Mouse (Mus musculus) hindbrain, postnatal 0 days (tissue): ENCODE data around the gene Sppl2b. TPM values are rescaled to one million over a fixed set of nuclear protein-coding genes. Genes with fewer than 3 reads are reported as not detected.

Experiments
- ATAC-seq: fragments of 200-750 bp; cut with Nextera tagmentation; 2 replicates; pipeline ENCODE4 v1.8.0; 2017; ENCODE audit warnings: mild to moderate bottlenecking, moderate TSS enrichment, moderate library complexity
- DNase-seq: peaks from one replicate; pipeline ENCODE4 v3.0.0-alpha.2; 2015; ENCODE audit warnings: low spot score
- H3K27ac ChIP-seq: fragments of 300-500 bp; sonication (generic); 2 replicates; pipeline ENCODE4 v1.5.1; 2014; ENCODE audit warnings: mild to moderate bottlenecking
- H3K27me3 ChIP-seq: fragments of 300-500 bp; sonication (generic); 2 replicates; pipeline ENCODE4 v1.6.1; 2014; ENCODE audit warnings: low read length, mixed read lengths; ENCODE audit not compliant: insufficient read depth
- H3K36me3 ChIP-seq: fragments of 300-500 bp; sonication (generic); 2 replicates; pipeline ENCODE4 v1.6.1; 2014; ENCODE audit warnings: low read length, mixed read lengths; ENCODE audit not compliant: insufficient read depth
- H3K4me1 ChIP-seq: fragments of 300-500 bp; sonication (generic); 2 replicates; pipeline ENCODE4 v1.6.1; 2014; ENCODE audit warnings: antibody characterized with exemption, low read length, mixed read lengths; ENCODE audit not compliant: insufficient read depth
- H3K4me2 ChIP-seq: fragments of 300-500 bp; sonication (generic); 2 replicates; pipeline ENCODE4 v1.6.1; 2014; ENCODE audit warnings: low read depth, mild to moderate bottlenecking, low read length, moderate library complexity, mixed read lengths
- H3K4me3 ChIP-seq: fragments of 300-500 bp; sonication (generic); 2 replicates; pipeline ENCODE4 v1.5.1; 2014; ENCODE audit warnings: low read length
- H3K9ac ChIP-seq: fragments of 300-500 bp; sonication (generic); replicated peaks from 2 replicates; pipeline ENCODE4 v1.6.1; 2014; ENCODE audit warnings: mild to moderate bottlenecking, low read length, moderate library complexity, mixed read lengths
- H3K9me3 ChIP-seq: fragments of 300-500 bp; sonication (generic); 2 replicates; pipeline ENCODE4 v1.6.1; 2016; ENCODE audit warnings: low read length, mixed read lengths
- CTCF ChIP-seq: IDR thresholded peaks from 2 replicates; pipeline ENCODE4 v1.5.1; 2016; ENCODE audit warnings: antibody characterized with exemption, control low read depth, low read depth
- WGBS: fragments of 180-500 bp; shearing (Covaris S2); extraction: QIAGEN DNeasy Blood & Tissue Kit; methylation state at CpG from one replicate; pipeline ENCODE4 v1.1.7; 2014; 5-methylcytosine and 5-hydroxymethylcytosine counted together
- polyA plus RNA-seq: library from polyadenylated mRNA; unstranded; fragments of >200 nt; fragmentation: Nextera tagmentation; extraction: Ambion mirVana; gene quantifications from 2 replicates; pipeline ENCODE4 v1.2.1, GENCODE M21; 2015
- total RNA-seq: library from RNA; depleted of rRNA; stranded (reverse); fragments of >200 nt; gene quantifications from 2 replicates; pipeline ENCODE4 v1.2.3, GENCODE M21; 2014

Gene Sppl2b
- total and polyA plus RNA-seq, 2 experiments from 2014 or later, result 76.2 to 161 TPM

- peak within 1 kb of the TSS; percentile 81 for H3K4me2 ChIP-seq
- WGBS, result under 1% methylated on average over 72 of the region's 72 CpGs
- peak within 1 kb of the TSS; percentile 91 for H3K27ac ChIP-seq
- H3K36me3 ChIP-seq, result peaks cover 31% of the 10 kb centered on the region; the same call in 1 of the 2 replicates
- no peaks in the 10 kb centered on the region for H3K9me3 ChIP-seq
- H3K9ac ChIP-seq, result peak within 1 kb of the TSS; percentile 78
- no peak for TF ChIP-seq CTCF
- DNase-seq (peak; percentile 100), ATAC-seq (peak; percentile 96)
- H3K27me3 ChIP-seq, result no peaks in the 10 kb centered on the region
- peak within 1 kb of the TSS; percentile 84 for H3K4me3 ChIP-seq
- 0 out of 2 replicates have a peak, but pooled peaks cover 3% of the 10 kb centered on the region for H3K4me1 ChIP-seq
These were observed 45.5 kb downstream of the Sppl2b start, which contains the start of gene Timm13 for GRCm38 (mm10) chr10:80900318-80901247. Gene Timm13 (minus strand): TSS chr10:80900969.

- H3K4me3 ChIP-seq, result no peak overlapping the region
- DNase-seq (no peak), ATAC-seq (no peak)
- H3K27me3 ChIP-seq, result no peaks in the 10 kb centered on the region
- no peaks in the 10 kb centered on the region for H3K9me3 ChIP-seq
- 91% methylated on average over 19 of the region's 19 CpGs for WGBS
- peak overlapping the region; percentile 30; the same call in 1 of the 2 replicates for H3K9ac ChIP-seq
- H3K27ac ChIP-seq, result peak overlapping the region; percentile 91; the same call in 1 of the 2 replicates
- peak overlapping the region; percentile 81; the same call in 1 of the 2 replicates for H3K4me2 ChIP-seq
- H3K4me1 ChIP-seq, result 0 out of 2 replicates have a peak, but pooled peaks cover 3% of the 10 kb centered on the region
- no peak for TF ChIP-seq CTCF
- peaks cover 40% of the 10 kb centered on the region for H3K36me3 ChIP-seq
These were observed 46.6 kb downstream of the Sppl2b start for GRCm38 (mm10) chr10:80901409-80902272.

- Histone ChIP-seq H3K9ac (no peak overlapping the region), H3K27me3 (no peaks in the 10 kb centered on the region), H3K36me3 (peaks cover 40% of the 10 kb centered on the region), H3K27ac (no peak overlapping the region), H3K4me2 (no peak overlapping the region), H3K4me3 (no peak overlapping the region), H3K9me3 (no peaks in the 10 kb centered on the region), H3K4me1 (0 out of 2 replicates have a peak, but pooled peaks cover 3% of the 10 kb centered on the region)
- 93% methylated on average over 9 of the region's 9 CpGs for WGBS
- ATAC-seq (no peak), DNase-seq (no peak)
- no peak for TF ChIP-seq CTCF
These were observed 47.3 kb downstream of the Sppl2b start for GRCm38 (mm10) chr10:80902273-80902940.

- Histone ChIP-seq H3K4me1 (0 out of 2 replicates have a peak, but pooled peaks cover 3% of the 10 kb centered on the region), H3K27me3 (no peaks in the 10 kb centered on the region), H3K9me3 (no peaks in the 10 kb centered on the region), H3K9ac (no peak overlapping the region), H3K4me3 (no peak overlapping the region), H3K4me2 (no peak overlapping the region), H3K27ac (no peak overlapping the region), H3K36me3 (peaks cover 40% of the 10 kb centered on the region)
- ATAC-seq (no peak), DNase-seq (no peak)
- WGBS, result 90% methylated on average over 10 of the region's 10 CpGs
- TF ChIP-seq CTCF, result no peak
These were observed 48.2 kb downstream of the Sppl2b start for GRCm38 (mm10) chr10:80903282-80903681.

- H3K4me2 ChIP-seq, result no peak overlapping the region
- ATAC-seq (no peak), DNase-seq (no peak)
- no peak overlapping the region for H3K4me3 ChIP-seq
- no peaks in the 10 kb centered on the region for H3K4me1 ChIP-seq
- WGBS, result 83% methylated on average over 27 of the region's 28 CpGs
- H3K27ac ChIP-seq, result no peak overlapping the region
- no peaks in the 10 kb centered on the region for H3K27me3 ChIP-seq
- TF ChIP-seq CTCF, result no peak
- H3K9me3 ChIP-seq, result no peaks in the 10 kb centered on the region
- H3K36me3 ChIP-seq, result peaks cover 40% of the 10 kb centered on the region
- no peak overlapping the region for H3K9ac ChIP-seq
These were observed 49.1 kb downstream of the Sppl2b start for GRCm38 (mm10) chr10:80904004-80904693.
